Mouse (Mus musculus): Measurements from ENCODE around the gene Catsper3. TPM values are rescaled to one million over a fixed set of nuclear protein-coding genes. Genes with fewer than 3 reads are reported as not detected.
A peak's percentile ranks its signal among the peaks of the same experiment; 100 is the strongest.

The Catsper3 gene
- total RNA-seq (2021), result under 1 TPM; 0.25 to 0.29 TPM

DNA sequence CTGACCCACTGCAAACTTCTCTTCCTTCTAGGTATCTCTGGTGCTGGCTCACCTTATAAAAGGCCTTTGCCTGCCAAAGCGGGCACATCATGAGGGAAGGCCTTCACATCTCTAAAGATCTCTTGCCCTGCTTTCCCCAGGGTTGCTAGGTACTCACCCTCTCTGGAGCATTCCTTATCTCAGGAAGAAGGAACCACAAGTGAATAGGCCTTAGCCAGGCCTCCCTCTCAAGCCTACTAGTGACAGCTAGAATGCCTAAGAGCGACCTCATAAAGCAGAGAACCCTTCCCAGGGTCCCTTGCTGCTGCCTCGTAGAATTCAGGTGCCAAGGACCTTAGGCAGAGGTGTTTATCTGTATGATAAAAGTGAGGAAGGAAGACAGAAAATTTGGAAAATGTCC, at the start of gene Catsper3:
Gene Catsper3, plus strand, starts transcription at position 301 of the 400 bp plus-strand sequence.
- intact Hi-C loops (cut with DNase I), result no loop called here
- DNase-seq (ENCODE audit: low spot score in 2 of 2), result no peak

GRCm38 (mm10) chr13:55737885-55738284, 46.5 kb upstream of the Catsper3 start:
- intact Hi-C loops (cut with DNase I), result no loop called here
- DNase-seq (ENCODE audit: low spot score in 2 of 2), result no peak

DNA sequence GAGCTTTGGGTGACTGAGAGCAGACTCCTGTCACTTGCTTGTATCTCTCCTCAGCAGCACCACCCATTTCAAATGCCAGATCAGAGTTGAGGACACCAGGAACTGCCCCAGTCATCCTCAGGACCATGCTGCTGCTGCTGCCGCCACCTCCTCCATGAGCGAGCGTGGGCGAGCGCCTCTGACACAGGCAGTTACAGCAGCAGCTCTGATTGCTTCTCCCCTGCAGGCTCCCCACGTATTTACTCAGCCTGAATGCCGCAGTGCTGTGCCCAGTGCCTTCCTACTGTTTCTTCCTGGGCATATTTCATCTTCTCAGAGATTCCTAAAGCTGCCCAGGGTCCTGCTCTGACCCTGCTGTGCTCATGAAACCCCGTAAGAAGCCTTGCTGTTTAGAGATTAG, 42.1 kb upstream of the Catsper3 start:
- peak in 1 of 2 experiments; percentile 22 for DNase-seq (ENCODE audit: low spot score in 2 of 2)
- intact Hi-C loops (cut with DNase I), result no loop called here

DNA sequence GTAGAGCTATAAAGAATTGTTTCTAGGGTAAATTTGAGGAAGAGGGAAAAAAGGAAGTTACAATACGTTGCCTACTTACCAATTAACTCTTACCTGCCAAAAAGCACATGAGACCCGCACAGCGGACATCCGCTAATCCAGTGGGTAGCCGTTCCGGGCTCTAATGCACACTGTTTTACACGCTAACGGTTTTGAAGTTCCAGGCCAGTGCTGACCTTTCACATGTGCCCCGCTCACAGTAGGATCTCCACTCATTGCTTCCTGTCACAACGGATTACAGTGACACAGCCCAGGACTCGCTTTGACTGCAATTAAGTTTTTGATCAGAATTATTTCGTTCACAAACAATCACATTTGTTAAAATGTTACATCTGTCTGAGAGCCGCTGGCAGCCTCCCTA, 30.0 kb upstream of the Catsper3 start:
- intact Hi-C loops (cut with DNase I), result no loop called here
- DNase-seq (ENCODE audit: low spot score in 2 of 2), result no peak

DNA sequence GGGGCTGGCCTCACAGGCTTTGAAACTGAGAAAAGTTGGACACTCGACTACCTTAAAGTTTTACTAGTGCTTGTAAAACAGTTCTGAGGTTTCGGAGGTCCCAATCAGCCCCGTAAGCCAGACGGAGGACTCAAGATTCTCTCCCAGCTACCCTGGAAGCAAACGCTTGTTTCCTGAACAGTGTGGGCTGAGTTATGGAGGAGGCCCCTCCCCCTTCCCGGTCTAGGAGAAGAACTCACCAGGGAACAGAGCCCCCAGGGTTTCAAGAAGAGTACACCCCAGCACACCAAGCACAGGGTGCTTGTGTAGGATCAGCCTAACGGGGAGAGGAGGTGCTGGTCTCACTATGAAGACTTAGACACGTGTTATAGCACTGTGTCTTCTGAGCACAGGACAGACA, 27.6 kb upstream of the Catsper3 start:
- intact Hi-C loops (cut with DNase I), result no loop called here
- no peak for DNase-seq (ENCODE audit: low spot score in 2 of 2)

DNA sequence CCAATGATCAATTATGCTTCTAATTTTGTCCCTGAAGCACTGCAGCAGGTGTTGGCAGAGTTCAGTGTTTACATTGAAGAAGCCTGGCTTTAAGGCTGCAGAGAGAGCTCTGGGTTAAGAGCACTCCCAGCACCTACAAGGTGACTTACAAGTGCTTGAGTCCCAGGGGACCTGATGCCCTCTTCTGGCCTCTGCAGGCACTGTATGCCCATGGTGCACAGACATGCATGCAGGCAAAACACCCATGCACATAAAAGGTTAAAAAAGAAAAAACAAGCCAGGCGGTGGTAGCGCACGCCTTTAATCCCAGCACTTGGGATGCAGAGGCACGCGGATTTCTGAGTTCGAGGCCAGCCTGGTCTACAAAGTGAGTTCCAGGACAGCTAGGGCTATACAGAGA, 26.7 kb upstream of the Catsper3 start:
- intact Hi-C loops (cut with DNase I), result no loop called here
- DNase-seq (ENCODE audit: low spot score in 2 of 2), result no peak

DNA sequence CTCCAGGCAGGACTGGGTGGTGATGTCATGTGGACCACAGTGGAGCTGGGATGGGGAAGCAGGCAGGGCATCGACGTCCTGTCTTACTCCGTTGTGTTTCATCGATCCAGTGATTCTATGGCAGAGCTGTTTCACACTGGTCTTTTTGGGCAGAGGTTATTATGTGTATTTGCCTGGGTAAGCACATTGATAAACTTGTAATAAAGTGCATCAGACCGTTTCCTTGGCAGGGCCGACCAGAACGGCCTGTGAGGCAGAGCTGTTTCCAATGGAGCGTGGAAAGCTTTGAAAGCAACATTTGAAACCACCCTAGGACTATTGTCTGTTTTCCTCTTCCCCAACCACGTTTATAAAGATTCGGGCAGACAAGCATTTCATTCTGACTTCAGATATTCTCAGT, 23.8 kb upstream of the Catsper3 start:
- no peak for DNase-seq (ENCODE audit: low spot score in 2 of 2)
- intact Hi-C loops (cut with DNase I), result no loop called here

DNA sequence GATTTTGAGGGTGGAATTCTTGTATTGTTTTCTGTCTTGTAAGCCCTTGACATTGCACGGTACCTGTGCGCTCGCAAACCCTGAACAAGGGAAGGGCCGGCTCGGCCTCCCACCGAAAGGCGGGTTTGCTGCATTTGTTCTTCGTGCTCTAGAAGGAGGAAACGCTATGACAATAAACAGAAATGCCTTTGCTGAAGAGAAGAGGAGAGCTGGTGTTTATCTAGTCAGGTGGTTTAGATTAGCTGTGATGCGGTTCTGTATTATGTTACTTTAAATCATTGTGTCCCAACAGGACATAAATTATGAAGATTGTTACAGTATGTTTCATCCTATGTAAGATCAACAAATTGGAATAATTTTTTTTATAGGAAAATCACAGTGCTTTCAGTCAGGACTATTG, 22.9 kb upstream of the Catsper3 start:
- intact Hi-C loops (cut with DNase I), result no loop called here

DNA sequence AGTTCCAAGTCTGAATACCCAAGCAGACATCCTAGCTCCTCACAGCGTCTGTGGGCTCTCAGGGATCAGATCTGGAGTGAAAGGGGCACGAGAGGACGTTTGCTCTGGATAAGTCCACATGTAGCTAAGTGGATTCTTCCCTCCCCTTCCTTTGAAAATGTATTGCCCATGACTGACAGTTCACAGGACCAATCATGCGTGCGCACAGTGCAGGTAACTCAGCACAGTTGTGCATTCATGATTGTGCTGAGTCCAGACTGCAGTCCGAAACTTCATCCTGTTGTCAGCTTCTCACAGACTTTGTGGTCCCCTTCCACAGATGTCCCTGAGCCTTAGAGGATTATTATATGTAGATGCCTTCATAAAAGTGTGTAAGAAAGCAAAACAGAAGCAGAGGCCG, 10.0 kb upstream of the Catsper3 start:
- no peak for DNase-seq (ENCODE audit: low spot score in 2 of 2)
- intact Hi-C loops (cut with DNase I), result no loop called here

More for the DNA sequence above, 22.9 kb upstream of the Catsper3 start:
- DNase-seq (ENCODE audit: low spot score in 2 of 2), result no peak

GRCm38 (mm10) chr13:55775056-55775455, 9.3 kb upstream of the Catsper3 start:
- DNase-seq (ENCODE audit: low spot score in 2 of 2), result no peak
- intact Hi-C loops (cut with DNase I), result no loop called here

DNA sequence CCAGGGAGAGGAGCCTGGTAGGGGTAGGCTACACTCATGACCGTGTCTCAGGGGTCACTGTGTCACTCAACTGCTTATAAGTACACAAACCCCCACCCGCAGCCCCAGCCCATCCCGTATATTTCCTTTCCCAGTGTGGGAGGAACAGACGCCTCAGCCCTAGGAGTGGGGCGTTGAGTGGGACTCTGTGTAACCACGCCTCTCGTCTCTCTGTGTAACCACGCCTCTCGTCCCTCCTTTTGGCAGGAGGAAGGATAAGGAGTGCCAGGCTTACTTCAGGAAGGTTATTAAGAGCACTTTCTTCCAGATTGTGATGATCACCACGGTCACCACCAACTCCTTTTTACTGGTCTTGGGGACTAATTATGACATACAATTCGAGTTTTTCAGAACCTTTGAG, 1.8 kb downstream of the Catsper3 start:
- intact Hi-C loops (cut with DNase I), result no loop called here
- DNase-seq (ENCODE audit: low spot score in 2 of 2), result no peak

GRCm38 (mm10) chr13:55801246-55801645, 16.9 kb downstream of the Catsper3 start:
- DNase-seq (ENCODE audit: low spot score in 2 of 2), result no peak
- intact Hi-C loops (cut with DNase I), result no loop called here

DNA sequence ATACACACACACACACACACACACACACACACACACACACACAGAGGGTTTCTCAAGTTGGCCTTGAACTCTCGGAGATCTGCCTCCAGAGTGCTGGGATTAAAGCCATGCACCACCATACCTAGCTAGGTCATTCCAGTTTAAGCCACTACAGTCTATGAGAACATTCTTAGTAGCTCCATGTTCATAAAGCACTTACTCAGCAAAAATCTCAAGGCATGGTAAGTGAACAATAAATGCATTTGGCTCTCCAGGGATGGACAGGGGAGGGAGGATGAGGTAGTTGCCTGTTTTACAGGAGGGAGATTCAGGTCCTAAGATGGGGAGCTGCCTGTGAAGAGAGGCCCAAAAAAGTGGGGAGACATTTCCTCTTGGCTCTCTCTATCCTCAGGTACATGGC, 19.6 kb downstream of the Catsper3 start:
- intact Hi-C loops (cut with DNase I), result no loop called here
- no peak for DNase-seq (ENCODE audit: low spot score in 2 of 2)

GRCm38 (mm10) chr13:55809041-55809623, 24.8 kb downstream of the Catsper3 start:
- intact Hi-C loops (cut with DNase I), result no loop called here

DNA sequence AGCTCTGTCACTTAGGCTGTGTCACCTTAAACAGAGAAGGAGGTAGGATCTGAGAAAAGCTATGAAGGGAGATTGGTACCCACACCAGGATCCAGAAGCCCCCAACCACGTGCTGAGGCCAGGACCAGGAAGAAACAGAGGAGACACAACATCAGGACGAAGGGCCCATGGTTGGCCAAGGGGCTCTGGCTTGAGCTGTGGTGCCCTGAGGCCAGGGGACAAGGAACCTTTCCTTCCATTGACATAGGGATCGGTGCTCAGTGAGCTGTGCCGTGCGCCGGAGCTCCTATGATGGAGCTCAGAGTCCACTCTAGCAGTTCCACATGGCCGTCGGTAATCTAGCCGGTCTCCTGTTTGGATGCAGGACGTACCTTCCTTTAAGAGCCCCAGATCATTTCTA, 25.3 kb downstream of the Catsper3 start:
- intact Hi-C loops (cut with DNase I), result no loop called here
- DNase-seq (ENCODE audit: low spot score in 2 of 2), result no peak

More at GRCm38 (mm10) chr13:55809041-55809623, 24.8 kb downstream of the Catsper3 start:
- no peak for DNase-seq (ENCODE audit: low spot score in 2 of 2)

DNA sequence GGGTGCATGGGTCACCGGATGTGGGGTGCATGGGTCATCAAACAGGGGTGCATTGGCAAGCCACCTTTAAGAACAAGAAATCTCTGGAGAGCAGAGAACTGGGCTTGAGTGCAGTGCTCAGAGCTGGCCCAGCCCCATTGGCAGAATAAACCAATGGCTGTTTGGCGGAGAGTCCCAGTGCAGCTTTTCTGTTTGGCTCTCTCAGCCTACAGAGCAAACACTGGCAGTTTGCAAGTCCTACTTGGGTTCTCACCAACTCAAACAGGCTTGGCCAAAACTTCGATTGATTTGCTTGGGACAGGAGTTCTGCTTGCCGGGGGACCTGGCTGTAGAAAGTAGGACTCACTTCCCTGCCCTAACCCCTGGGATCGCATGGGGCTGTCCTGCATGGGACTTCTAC, 26.6 kb downstream of the Catsper3 start:
- DNase-seq (ENCODE audit: low spot score in 2 of 2), result no peak
- intact Hi-C loops (cut with DNase I), result no loop called here

GRCm38 (mm10) chr13:55813490-55814016, 29.2 kb downstream of the Catsper3 start:
- intact Hi-C loops (cut with DNase I), result no loop called here
- no peak for DNase-seq (ENCODE audit: low spot score in 2 of 2)

DNA sequence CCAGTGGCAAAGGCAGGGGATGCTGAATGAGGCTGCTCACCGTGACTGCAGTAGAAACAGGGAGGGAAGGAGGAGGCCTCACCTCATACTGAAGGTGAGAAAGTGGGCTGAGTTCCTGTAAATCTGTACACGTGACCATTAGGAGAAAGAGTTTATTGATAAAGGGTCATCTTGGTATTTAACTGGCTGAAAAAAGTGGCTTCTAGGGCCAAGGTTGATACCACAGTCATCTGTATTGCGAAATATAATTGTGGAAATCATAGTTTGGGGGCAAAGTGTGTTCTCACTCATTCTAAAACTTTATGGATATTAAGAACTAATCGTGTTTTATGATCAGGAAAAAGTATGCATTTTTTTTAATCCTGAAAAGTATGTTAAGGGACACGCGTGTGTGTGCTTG, 30.5 kb downstream of the Catsper3 start:
- no peak for DNase-seq (ENCODE audit: low spot score in 2 of 2)
- intact Hi-C loops (cut with DNase I), result no loop called here

- DNase-seq (ENCODE audit: low spot score in 2 of 2), result no peak
- intact Hi-C loops (cut with DNase I), result no loop called here
Observed at GRCm38 (mm10) chr13:55822499-55822898, 38.1 kb downstream of the Catsper3 start.

DNA sequence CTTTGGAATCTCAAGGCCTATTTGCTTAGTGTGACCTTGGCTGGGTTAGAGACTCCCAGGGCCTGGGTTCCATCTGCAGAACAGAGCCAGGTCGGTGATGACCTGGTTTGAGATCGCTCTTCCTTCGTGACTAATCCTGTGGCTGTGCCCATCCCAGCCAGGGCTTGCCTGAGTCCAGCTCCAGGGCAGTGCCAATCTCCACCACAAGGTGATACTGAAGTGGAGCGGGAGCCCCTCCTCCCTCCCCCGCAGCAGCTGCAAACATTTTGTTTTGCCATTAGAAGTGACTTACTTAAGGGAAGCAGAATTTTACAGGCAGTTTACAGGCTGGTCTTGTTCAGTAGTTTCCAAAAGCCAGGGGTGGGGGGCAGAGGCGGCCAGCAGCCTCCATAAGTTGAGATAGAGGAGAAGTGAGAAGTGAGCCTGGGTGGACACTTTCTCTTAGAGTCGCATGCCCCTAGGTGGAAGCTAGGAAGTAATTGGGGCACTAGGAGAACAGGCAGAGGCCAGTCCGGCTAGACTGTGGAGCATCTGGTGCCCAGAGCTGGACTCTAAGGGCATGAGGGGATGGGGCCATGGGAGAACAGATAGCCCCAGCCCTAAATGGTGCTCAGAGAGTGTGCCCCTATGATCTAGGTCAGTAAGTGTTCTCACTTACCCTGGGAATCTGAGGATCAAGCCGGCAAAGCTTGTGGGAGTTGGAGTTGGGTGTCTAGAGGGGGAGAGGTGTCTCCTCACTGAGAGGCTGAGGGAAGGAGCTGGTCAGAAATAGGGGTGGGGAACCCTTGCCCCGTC, 40.0 kb downstream of the Catsper3 start:
- intact Hi-C loops (cut with DNase I), result no loop called here
- no peak for DNase-seq (ENCODE audit: low spot score in 2 of 2)

DNA sequence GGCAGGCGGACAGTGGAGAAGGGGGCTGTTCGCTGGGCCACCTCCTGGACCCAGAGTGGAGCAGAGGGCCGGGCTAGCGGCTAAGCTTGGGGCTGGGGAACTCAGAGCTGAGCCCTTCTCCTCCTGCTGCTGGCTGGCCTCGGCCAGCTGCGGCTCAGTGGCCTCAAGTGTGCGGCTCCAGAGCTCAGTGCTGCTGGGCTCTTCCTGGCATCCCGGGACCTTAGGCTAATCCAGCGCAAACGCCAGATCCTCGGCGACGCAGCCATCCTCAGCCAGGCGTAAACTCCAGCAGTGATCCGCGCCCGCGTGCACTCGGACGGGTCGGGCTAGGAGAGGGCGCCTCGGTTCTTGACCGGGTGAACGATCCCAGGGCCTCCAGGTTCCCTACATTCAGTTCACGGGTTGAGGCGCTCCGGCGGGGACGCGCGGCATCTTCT, 40.9 kb downstream of the Catsper3 start:
- intact Hi-C loops (cut with DNase I), result loop anchor here (5.0 kb wide), 1 partner anchor 137 kb away; no protein-coding TSS in a partner anchor
- DNase-seq (ENCODE audit: low spot score in 2 of 2), result no peak
